Mouse (Mus musculus) small intestine, adult 2 months (tissue): ENCODE results near the gene Ddx23.

Experiments used
- CTCF ChIP-seq: fragments of 200-500 bp; IDR thresholded peaks from 2 replicates; pipeline ENCODE4 v1.5.1; 2012; ENCODE audit warnings: low read depth, mild to moderate bottlenecking, control low read depth, inconsistent platforms, low read length, moderate library complexity, mixed read lengths; ENCODE audit not compliant: insufficient replicate concordance, insufficient read length; ENCODE audit errors: extremely low read depth
- POLR2A ChIP-seq: fragments of 200-500 bp; IDR thresholded peaks from 2 replicates; pipeline ENCODE4 v1.6.1; 2012; ENCODE audit warnings: low read depth, mild to moderate bottlenecking, control low read depth, inconsistent platforms, low read length, moderate library complexity

- TF ChIP-seq POLR2A = no peak
- no peak for TF ChIP-seq CTCF
These were observed 41.6 kb upstream of the Ddx23 start for GRCm38 (mm10) chr15:98704312-98704711.
